Mouse (Mus musculus): ENCODE data around the gene Syna.

DNA sequence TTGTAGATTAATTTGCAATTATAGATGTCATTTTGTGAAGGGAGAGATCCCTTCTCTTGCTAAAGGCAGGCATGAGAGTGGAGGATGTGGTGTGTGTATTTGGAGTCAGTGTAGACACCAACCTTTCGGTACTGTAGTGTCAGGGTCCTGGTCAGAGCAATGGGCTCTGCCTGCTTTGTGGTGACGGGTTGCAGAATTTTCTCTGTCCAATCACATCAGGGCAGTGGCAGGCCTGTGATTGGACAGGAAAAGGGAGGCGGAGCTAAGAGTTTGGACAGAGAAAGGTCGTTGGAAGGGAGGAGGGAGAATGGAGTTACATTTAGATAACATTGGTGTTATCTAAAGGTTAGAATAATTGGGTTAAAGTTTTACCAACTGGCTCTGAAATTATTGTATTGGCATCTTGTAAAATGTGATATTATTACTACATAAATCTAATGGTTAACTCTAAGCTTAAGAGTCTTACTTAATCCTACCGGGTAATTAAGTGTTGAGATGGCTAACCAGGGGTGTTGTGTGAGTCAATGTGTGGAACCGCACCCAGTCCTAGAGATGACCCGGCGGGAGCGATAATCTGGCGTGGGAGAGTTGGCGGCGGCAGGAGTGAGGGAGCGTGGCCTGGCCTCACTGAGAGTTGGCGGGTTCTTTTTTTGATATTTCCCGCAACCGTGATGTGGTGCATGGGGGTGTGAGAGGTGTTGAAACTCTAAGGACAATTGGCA is 640 bp upstream of the Syna start:
- TF ChIP-seq POLR2A (IDR thresholded peaks at IDR 0.05; ENCODE audit: borderline replicate concordance, extremely low read depth, insufficient read depth, insufficient read length, poor library complexity, severe bottlenecking) (no peak), CTCF (IDR thresholded peaks at IDR 0.05; ENCODE audit: borderline replicate concordance, extremely low read depth, insufficient read depth, insufficient read length) (no peak)

Data from brain, embryonic 14.5 days (tissue).